12 mouse cellular contexts compared by ENCODE assay signal in genomic region chr9:120881839-120882238, GRCm38 (mm10).
"Had no signal": no experiment of that assay in that cellular context is flagged by ENCODE, and none has a peak within 500 bp of the region (broad histone marks: within the 10 kb centered on the region; RNA-seq: fewer than 3 reads in every experiment).

No protein-coding gene starts in this region.

- ATAC-seq: hindbrain, embryonic 16.5 days; inflammation-experienced regulatory T-cells, adult 6 months; midbrain, embryonic 13.5 days had no signal

- H3K27me3 ChIP-seq: limb, embryonic 13.5 days; midbrain, embryonic 13.5 days; neural tube, embryonic 12.5 days had no signal

- H3K9me3 ChIP-seq: limb, embryonic 13.5 days; midbrain, embryonic 13.5 days; neural tube, embryonic 12.5 days had no signal

- H3K4me3 ChIP-seq: limb, embryonic 13.5 days; midbrain, embryonic 13.5 days; myocyte; neural tube, embryonic 12.5 days had no signal

- H3K4me2 ChIP-seq: limb, embryonic 13.5 days; midbrain, embryonic 13.5 days; neural tube, embryonic 12.5 days had no signal

- H3K36me3 ChIP-seq: limb, embryonic 13.5 days; midbrain, embryonic 13.5 days; neural tube, embryonic 12.5 days had no signal

- H3K9ac ChIP-seq: limb, embryonic 13.5 days; midbrain, embryonic 13.5 days; neural tube, embryonic 12.5 days had no signal

- DNase-seq: kidney, postnatal 14 days; left cerebral cortex, postnatal 4 days; lung, adult 2 months; lung, postnatal 36 days; thymus, adult 2 months; thymus, postnatal 36 days had no signal

- H3K27ac ChIP-seq: limb, embryonic 13.5 days; midbrain, embryonic 13.5 days; neural tube, embryonic 12.5 days had no signal
